Mouse (Mus musculus) T-helper 2 cell (primary cell): ENCODE data around the gene Vmn1r116.
"Not testable (repeated sequence)": the region's sequence is repeated elsewhere in the genome, so short reads cannot be mapped to it uniquely, and the experiment has no call there.

Source experiments
- in situ Hi-C: fragments of 300-600 bp; cut with MboI, MseI; formaldehyde crosslinking; loops from one replicate; pipeline ENCODE4 v1.15.1; 2025; ENCODE audit warnings: high pct_unique_total_duplicates

Gene Vmn1r116

DNA sequence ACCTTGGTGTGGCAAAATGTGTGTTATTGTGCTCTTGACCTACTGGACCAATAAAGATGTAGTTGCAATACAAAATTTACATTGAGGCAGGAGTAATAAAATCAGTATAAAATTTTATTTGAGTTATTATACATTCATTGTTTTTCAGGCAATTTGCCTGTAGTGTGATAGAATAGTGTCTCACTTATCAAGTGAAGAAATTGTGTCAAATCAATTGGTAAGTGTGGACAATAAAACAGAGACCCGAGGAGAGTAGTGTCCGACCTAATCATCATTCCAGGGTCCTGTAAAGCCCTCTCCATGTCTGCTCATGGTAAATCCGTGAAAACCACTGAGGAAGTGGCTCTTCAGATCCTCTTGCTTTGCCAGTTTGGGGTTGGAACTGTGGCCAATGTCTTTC, at the start of gene Vmn1r116:
Gene Vmn1r116, plus strand, starts transcription at position 301 of the 400 bp plus-strand sequence.
- in situ Hi-C loops: loop anchor here (25.0 kb wide), 1 partner anchor 685 kb away; the partner anchor contains the start of gene Vmn1r95

GRCm38 (mm10) chr7:20844885-20845284, 27.2 kb upstream of the Vmn1r116 start, which contains the start of gene Vmn1r115:
TSS of gene Vmn1r115 (minus strand) at chr7:20844985.
- in situ Hi-C loops: not testable (repeated sequence)

GRCm38 (mm10) chr7:20884021-20884420, 12.0 kb downstream of the Vmn1r116 start, which contains the start of gene Vmn1r117:
TSS of gene Vmn1r117 (minus strand) at chr7:20884121.
- in situ Hi-C loops: not testable (repeated sequence)

GRCm38 (mm10) chr7:20912247-20912646, 40.2 kb downstream of the Vmn1r116 start, which contains the start of gene Vmn1r118:
TSS of gene Vmn1r118 (minus strand) at chr7:20912347.
- in situ Hi-C loops: not testable (repeated sequence)
